Mouse (Mus musculus): ENCODE data around the gene Tbc1d14.

DNA sequence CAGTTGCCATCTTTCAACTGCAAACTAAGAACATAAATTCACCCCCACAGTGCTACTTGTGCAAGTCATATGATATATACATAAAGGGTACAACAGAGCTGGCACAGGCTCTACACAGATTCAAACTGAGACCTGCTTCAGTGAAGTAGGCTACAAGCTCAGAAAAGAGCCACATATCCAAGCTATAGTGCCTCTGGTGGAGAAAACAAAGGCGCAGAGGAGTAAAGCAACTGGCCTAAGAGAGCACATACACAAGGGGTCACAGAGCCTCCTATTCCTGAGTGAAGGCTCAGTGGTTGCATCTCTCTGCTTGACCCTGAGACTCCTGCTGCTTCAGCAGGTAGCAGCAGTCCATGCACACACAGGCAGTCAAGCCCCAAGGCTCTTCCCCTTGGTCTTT is 112.0 kb downstream of the Tbc1d14 start:
- TF ChIP-seq CTCF (IDR thresholded peaks at IDR 0.05; ENCODE audit: low read depth) (peak; percentile 31), EP300 (IDR thresholded peaks at IDR 0.05; ENCODE audit: low read depth) (no peak)

All from heart, postnatal 0 days (tissue).